Mouse (Mus musculus) lung, embryonic 14.5 days (tissue): ENCODE data around the gene Izumo3. TPM values are rescaled to one million over a fixed set of nuclear protein-coding genes. Genes with fewer than 3 reads are reported as not detected.
"Not testable (repeated sequence)": the region's sequence is repeated elsewhere in the genome, so short reads cannot be mapped to it uniquely, and the experiment has no call there.

ENCODE experiments used
- ATAC-seq: fragments of 200-750 bp; cut with Nextera tagmentation; 2 replicates; pipeline ENCODE4 v1.8.0; 2017; ENCODE audit warnings: mild to moderate bottlenecking, moderate TSS enrichment, moderate library complexity; ENCODE audit not compliant: insufficient read depth
- DNase-seq: peaks from one replicate; pipeline ENCODE4 v3.0.0-alpha.2; 2015
- H3K27ac ChIP-seq: fragments of 300-500 bp; sonication (generic); 2 replicates; pipeline ENCODE4 v1.5.1; 2014; ENCODE audit warnings: low read depth, mild to moderate bottlenecking, moderate library complexity
- H3K27me3 ChIP-seq: fragments of 300-500 bp; sonication (generic); 2 replicates; pipeline ENCODE4 v1.6.1; 2014; ENCODE audit warnings: low read length, control low read depth; ENCODE audit not compliant: insufficient read depth
- H3K36me3 ChIP-seq: fragments of 300-500 bp; sonication (generic); 2 replicates; pipeline ENCODE4 v1.6.1; 2014; ENCODE audit warnings: control low read depth; ENCODE audit not compliant: insufficient read depth
- H3K4me1 ChIP-seq: fragments of 300-500 bp; sonication (generic); 2 replicates; pipeline ENCODE4 v1.6.1; 2014; ENCODE audit warnings: antibody characterized with exemption, control low read depth; ENCODE audit not compliant: insufficient read depth
- H3K4me2 ChIP-seq: fragments of 300-500 bp; sonication (generic); 2 replicates; pipeline ENCODE4 v1.6.1; 2014; ENCODE audit warnings: mild to moderate bottlenecking
- H3K4me3 ChIP-seq: fragments of 300-500 bp; sonication (generic); 2 replicates; pipeline ENCODE4 v1.5.1; 2014; ENCODE audit warnings: low read depth, low read length
- H3K9ac ChIP-seq: fragments of 300-500 bp; sonication (generic); 2 replicates; pipeline ENCODE4 v1.6.1; 2014
- H3K9me3 ChIP-seq: fragments of 300-500 bp; sonication (generic); 2 replicates; pipeline ENCODE4 v1.6.1; 2016; ENCODE audit warnings: low read depth, low read length, control low read depth
- CTCF ChIP-seq: IDR thresholded peaks from 2 replicates; pipeline ENCODE4 v1.5.1; 2016; ENCODE audit warnings: antibody characterized with exemption, low read depth
- WGBS: fragments of 180-500 bp; shearing (Covaris S2); extraction: QIAGEN DNeasy Blood & Tissue Kit; methylation state at CpG from one replicate; pipeline ENCODE4 v1.1.7; 2014; 5-methylcytosine and 5-hydroxymethylcytosine counted together
- polyA plus RNA-seq: library from polyadenylated mRNA; unstranded; fragments of >200 nt; fragmentation: Nextera tagmentation; extraction: Ambion mirVana; gene quantifications from 2 replicates; pipeline ENCODE4 v1.2.1, GENCODE M21; 2014

The Izumo3 gene
- polyA plus RNA-seq: not detected in 2 replicates

GRCm38 (mm10) chr4:92147134-92147533, at the start of gene Izumo3:
Izumo3 (minus strand) TSS chr4:92147234.
- ATAC-seq (no peak), DNase-seq (no peak)
- Histone ChIP-seq H3K9me3 (no peaks in the 10 kb centered on the region), H3K4me3 (no peak within 1 kb of the TSS), H3K36me3 (no peaks in the 10 kb centered on the region), H3K27me3 (no peaks in the 10 kb centered on the region), H3K27ac (no peak within 1 kb of the TSS), H3K4me2 (no peak within 1 kb of the TSS), H3K9ac (no peak within 1 kb of the TSS), H3K4me1 (no peaks in the 10 kb centered on the region)
- TF ChIP-seq CTCF: no peak

GRCm38 (mm10) chr4:92191649-92192048, 44.6 kb upstream of the Izumo3 start, which contains the start of gene Gm12666:
Gm12666 (minus strand) TSS chr4:92191749.
- DNase-seq, H3K27ac ChIP-seq, H3K4me1 ChIP-seq, H3K9me3 ChIP-seq, H3K27me3 ChIP-seq, H3K36me3 ChIP-seq, H3K9ac ChIP-seq, H3K4me2 ChIP-seq, ATAC-seq, H3K4me3 ChIP-seq: not testable (repeated sequence)
- WGBS: 77% methylated on average over 1 of the region's 1 CpGs

DNA sequence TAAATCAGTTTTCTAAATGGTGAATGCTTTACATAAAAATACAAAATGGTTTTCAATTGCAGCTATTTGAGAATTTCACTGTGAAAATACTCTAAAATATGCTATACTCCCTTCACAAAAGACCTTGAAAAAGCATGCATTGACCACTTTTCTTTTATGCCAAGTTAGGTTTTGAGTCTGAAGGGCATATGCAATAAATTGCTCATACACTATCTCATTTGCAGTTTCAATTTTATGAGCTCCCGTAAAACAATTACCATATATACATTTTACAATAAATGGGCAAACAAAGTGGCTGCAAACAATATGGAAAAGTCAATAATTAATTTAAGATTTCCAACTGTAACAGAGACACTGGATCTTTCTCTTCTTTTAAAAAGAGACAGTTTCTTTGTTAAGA, 5.6 kb upstream of the Izumo3 start:
- no peak for DNase-seq
- Histone ChIP-seq H3K4me2 (no peak overlapping the region), H3K9me3 (no peaks in the 10 kb centered on the region), H3K4me3 (no peak overlapping the region), H3K4me1 (no peaks in the 10 kb centered on the region), H3K36me3 (no peaks in the 10 kb centered on the region), H3K27ac (no peak overlapping the region), H3K27me3 (no peaks in the 10 kb centered on the region), H3K9ac (no peak overlapping the region)
- WGBS: 84% methylated on average over 1 of the region's 1 CpGs
- ATAC-seq: no peak
- no peak for TF ChIP-seq CTCF

DNA sequence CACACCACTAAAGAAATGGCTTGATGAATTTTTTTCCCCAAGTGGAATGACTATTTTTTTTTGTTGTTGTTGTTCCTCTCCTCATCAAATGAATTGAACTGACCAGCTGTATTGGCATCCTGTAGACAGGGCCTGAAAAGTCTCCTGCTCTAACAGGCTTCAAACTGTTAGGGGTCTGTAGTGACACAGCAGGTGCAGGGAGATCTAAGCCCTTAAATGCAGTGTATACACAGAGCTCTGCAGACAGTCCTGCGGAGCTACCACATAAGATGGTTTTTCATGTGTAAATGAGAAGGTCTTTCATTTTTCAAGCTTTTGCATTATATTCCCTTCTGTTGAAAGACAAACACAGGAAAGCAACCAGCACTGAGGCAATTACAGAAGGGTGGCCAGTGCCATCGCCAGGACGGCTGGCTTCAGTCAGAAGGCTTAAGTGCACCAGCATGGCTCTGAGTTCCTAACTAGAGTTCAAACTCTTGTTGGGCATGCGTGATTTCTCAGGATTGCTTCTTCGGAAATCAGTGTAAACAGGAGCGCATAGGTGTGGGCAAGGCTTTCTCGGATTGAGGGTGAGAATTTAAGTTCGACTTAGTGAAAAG, 35.5 kb downstream of the Izumo3 start:
- Histone ChIP-seq H3K27ac (no peak overlapping the region), H3K36me3 (no peaks in the 10 kb centered on the region), H3K27me3 (no peaks in the 10 kb centered on the region), H3K9me3 (no peaks in the 10 kb centered on the region), H3K4me3 (no peak overlapping the region), H3K4me1 (no peaks in the 10 kb centered on the region), H3K9ac (no peak overlapping the region), H3K4me2 (no peak overlapping the region)
- DNase-seq (no peak), ATAC-seq (no peak)
- no peak for TF ChIP-seq CTCF
- WGBS: 45% methylated on average over 8 of the region's 8 CpGs

GRCm38 (mm10) chr4:92097386-92097785, 49.6 kb downstream of the Izumo3 start:
- Histone ChIP-seq H3K9me3 (no peaks in the 10 kb centered on the region), H3K27me3 (no peaks in the 10 kb centered on the region), H3K4me1 (no peaks in the 10 kb centered on the region), H3K4me2 (no peak overlapping the region), H3K9ac (no peak overlapping the region), H3K4me3 (no peak overlapping the region), H3K27ac (no peak overlapping the region), H3K36me3 (no peaks in the 10 kb centered on the region)
- no peak for TF ChIP-seq CTCF
- ATAC-seq (no peak), DNase-seq (no peak)
- 87% methylated on average over 4 of the region's 4 CpGs for WGBS

DNA sequence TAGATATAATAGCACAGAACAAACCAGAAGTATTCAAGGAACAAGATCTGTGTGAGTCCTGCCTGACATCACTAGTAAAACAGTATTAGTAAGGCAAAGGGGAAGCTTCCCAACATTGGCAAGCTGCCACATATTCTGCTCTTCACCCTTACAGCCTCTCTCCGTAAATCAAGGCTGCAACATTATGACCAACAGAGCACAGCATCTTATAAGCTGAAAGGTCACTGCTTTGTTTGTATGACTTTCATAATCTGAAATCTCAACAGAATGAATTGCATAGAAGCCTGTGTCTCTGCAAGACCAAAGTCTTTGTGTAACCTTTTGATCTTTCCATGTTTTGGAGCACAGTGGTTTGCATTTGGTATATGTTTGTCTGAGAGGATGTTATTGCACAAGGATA, 51.1 kb downstream of the Izumo3 start:
- Histone ChIP-seq H3K9me3 (no peaks in the 10 kb centered on the region), H3K27ac (no peak overlapping the region), H3K4me3 (no peak overlapping the region), H3K4me1 (no peaks in the 10 kb centered on the region), H3K4me2 (no peak overlapping the region), H3K27me3 (no peaks in the 10 kb centered on the region), H3K9ac (no peak overlapping the region), H3K36me3 (no peaks in the 10 kb centered on the region)
- ATAC-seq: peak; percentile 91
- no peak for TF ChIP-seq CTCF
- peak; percentile 74 for DNase-seq
- WGBS: 12% methylated on average over 1 of the region's 1 CpGs

Other genes starting within 250 kb of the Izumo3 start
- not detected in 2 replicates for gene Gm12666, start 44.5 kb upstream of the Izumo3 start, polyA plus RNA-seq